Mouse (Mus musculus): ENCODE measurements around the gene Bgn.
"Not testable (repeated sequence)": the region's sequence is repeated elsewhere in the genome, so short reads cannot be mapped to it uniquely, and the experiment has no call there.

GRCm38 (mm10) chrX:73493567-73493966 lies 10.2 kb downstream of the Bgn start:
- TF ChIP-seq CTCF (IDR thresholded peaks at IDR 0.05; ENCODE audit: low read depth), result peak; percentile 72
- not testable (repeated sequence) for TF ChIP-seq EP300 (IDR thresholded peaks at IDR 0.05; ENCODE audit: low read depth)
